Mouse (Mus musculus): ENCODE data around the gene Cmbl. TPM values are rescaled to one million over a fixed set of nuclear protein-coding genes. Genes with fewer than 3 reads are reported as not detected.
A peak's percentile ranks its signal among the peaks of the same experiment; 100 is the strongest.
"Not testable (repeated sequence)": the region's sequence is repeated elsewhere in the genome, so short reads cannot be mapped to it uniquely, and the experiment has no call there.

Cmbl gene
- polyA plus RNA-seq, 1 experiment from 2014 or later = 3.6 TPM

GRCm38 (mm10) chr15:31569325-31570022 is 4.3 kb downstream of the Cmbl start:
- no peak overlapping the region for H3K9ac ChIP-seq

GRCm38 (mm10) chr15:31570959-31571358 is 5.8 kb downstream of the Cmbl start:
- H3K4me2 ChIP-seq = no peak overlapping the region
- no peak overlapping the region for H3K4me3 ChIP-seq
- no peaks in the 10 kb centered on the region for H3K27me3 ChIP-seq (replicated peaks)
- H3K9ac ChIP-seq = no peak overlapping the region
- H3K27ac ChIP-seq = no peak overlapping the region
- WGBS (ENCODE audit: insufficient replicate concordance) = 60% methylated on average over 8 of the region's 8 CpGs
- no peaks in the 10 kb centered on the region for H3K9me3 ChIP-seq (replicated peaks)
- ATAC-seq = no peak
- H3K4me1 ChIP-seq = peaks cover 60% of the 10 kb centered on the region
- H3K36me3 ChIP-seq = no peaks in the 10 kb centered on the region

More at GRCm38 (mm10) chr15:31569325-31570022, 4.3 kb downstream of the Cmbl start:
- 60% methylated on average over 9 of the region's 9 CpGs for WGBS (ENCODE audit: insufficient replicate concordance)
- H3K4me1 ChIP-seq = peaks cover 55% of the 10 kb centered on the region
- ATAC-seq = no peak
- no peak overlapping the region for H3K4me2 ChIP-seq
- H3K4me3 ChIP-seq = no peak overlapping the region
- no peaks in the 10 kb centered on the region for H3K9me3 ChIP-seq (replicated peaks)
- H3K27ac ChIP-seq = no peak overlapping the region
- H3K36me3 ChIP-seq = no peaks in the 10 kb centered on the region
- no peaks in the 10 kb centered on the region for H3K27me3 ChIP-seq (replicated peaks)

- no peak overlapping the region for H3K4me3 ChIP-seq
- peaks cover 59% of the 10 kb centered on the region for H3K4me1 ChIP-seq
- H3K4me2 ChIP-seq = no peak overlapping the region
- H3K9me3 ChIP-seq (replicated peaks) = no peaks in the 10 kb centered on the region
- no peak overlapping the region for H3K27ac ChIP-seq
- no peaks in the 10 kb centered on the region for H3K36me3 ChIP-seq
- WGBS (ENCODE audit: insufficient replicate concordance) = 84% methylated on average over 16 of the region's 16 CpGs
- H3K9ac ChIP-seq = no peak overlapping the region
- ATAC-seq = no peak
- H3K27me3 ChIP-seq (replicated peaks) = no peaks in the 10 kb centered on the region
Observed at GRCm38 (mm10) chr15:31571906-31572722, 6.9 kb downstream of the Cmbl start.

- no peaks in the 10 kb centered on the region for H3K27me3 ChIP-seq (replicated peaks)
- no peak overlapping the region for H3K4me3 ChIP-seq
- H3K9me3 ChIP-seq (replicated peaks) = no peaks in the 10 kb centered on the region
- 20% methylated on average over 4 of the region's 4 CpGs for WGBS (ENCODE audit: insufficient replicate concordance)
- H3K36me3 ChIP-seq = no peaks in the 10 kb centered on the region
- H3K4me2 ChIP-seq = 0 out of 2 replicates have a peak overlapping the region, but pooled peaks have one; percentile 13
- peaks cover 52% of the 10 kb centered on the region for H3K4me1 ChIP-seq
- H3K9ac ChIP-seq = no peak overlapping the region
- 0 out of 2 replicates have a peak overlapping the region, but pooled peaks have one; percentile 1 for H3K27ac ChIP-seq
- peak; percentile 80 for ATAC-seq
Observed at GRCm38 (mm10) chr15:31573287-31573686, 8.1 kb downstream of the Cmbl start.

- Histone ChIP-seq H3K9ac (no peak overlapping the region), H3K4me2 (0 out of 2 replicates have a peak overlapping the region, but pooled peaks have one; percentile 13), H3K4me1 (peaks cover 51% of the 10 kb centered on the region), H3K36me3 (no peaks in the 10 kb centered on the region), H3K9me3 (replicated peaks) (no peaks in the 10 kb centered on the region), H3K27ac (peak overlapping the region; percentile 1; the same call in 1 of the 2 replicates), H3K27me3 (replicated peaks) (no peaks in the 10 kb centered on the region), H3K4me3 (no peak overlapping the region)
- ATAC-seq = peak; percentile 58
Observed at GRCm38 (mm10) chr15:31573692-31574091, 8.5 kb downstream of the Cmbl start.

DNA sequence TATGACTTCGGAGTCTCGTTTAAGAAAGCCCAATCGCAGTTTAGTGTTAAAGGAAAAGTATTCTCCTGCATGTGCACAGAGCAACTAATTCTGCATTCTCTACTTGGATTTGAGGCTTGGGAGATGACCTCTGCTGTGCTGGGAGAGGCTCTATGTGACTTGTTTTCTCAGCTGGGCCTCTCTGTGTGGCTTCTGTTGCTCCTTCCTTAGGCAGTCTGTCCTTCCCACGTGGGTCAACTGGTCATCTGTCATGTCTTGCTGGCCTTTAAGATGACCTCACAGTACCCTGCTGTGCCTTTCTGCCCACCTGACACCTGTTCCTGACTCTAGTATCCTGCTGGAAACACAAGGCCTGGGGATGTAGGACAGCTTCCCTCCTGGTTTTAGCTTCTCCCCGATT is 10.9 kb downstream of the Cmbl start:
- Histone ChIP-seq H3K36me3 (no peaks in the 10 kb centered on the region), H3K27ac (no peak overlapping the region), H3K4me1 (peaks cover 31% of the 10 kb centered on the region), H3K27me3 (replicated peaks) (no peaks in the 10 kb centered on the region), H3K9me3 (replicated peaks) (no peaks in the 10 kb centered on the region), H3K4me2 (no peak overlapping the region), H3K4me3 (no peak overlapping the region), H3K9ac (no peak overlapping the region)
- ATAC-seq = no peak
- 80% methylated on average over 5 of the region's 5 CpGs for WGBS (ENCODE audit: insufficient replicate concordance)

DNA sequence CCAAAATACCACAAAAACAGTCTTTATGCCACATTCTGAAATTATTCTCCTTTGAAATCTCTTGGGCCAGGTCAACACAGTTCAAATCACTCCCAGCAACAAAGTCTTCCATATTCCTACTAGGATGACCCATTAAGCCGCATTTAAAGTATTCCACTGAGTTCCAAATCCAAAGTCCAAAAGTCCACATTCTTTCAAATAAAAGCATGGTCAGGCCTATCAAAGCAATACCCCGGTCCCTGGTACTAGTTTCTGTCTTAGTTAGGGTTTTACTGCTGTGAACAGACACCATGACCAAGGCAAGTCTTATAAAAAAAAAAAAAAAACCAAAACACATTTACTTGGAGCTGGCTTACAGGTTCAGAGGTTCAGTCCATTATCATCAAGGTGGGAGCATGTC is 15.9 kb downstream of the Cmbl start:
- WGBS (ENCODE audit: insufficient replicate concordance) = 75% methylated on average over 2 of the region's 2 CpGs
- H3K9ac ChIP-seq; H3K27me3 ChIP-seq (replicated peaks); ATAC-seq; H3K9me3 ChIP-seq (replicated peaks); H3K4me3 ChIP-seq; H3K4me2 ChIP-seq; H3K27ac ChIP-seq; H3K36me3 ChIP-seq: not testable (repeated sequence)
- H3K4me1 ChIP-seq = peaks cover 13% of the 10 kb centered on the region

GRCm38 (mm10) chr15:31583304-31584085 is 18.3 kb downstream of the Cmbl start:
- Histone ChIP-seq H3K27me3 (replicated peaks) (no peaks in the 10 kb centered on the region), H3K27ac (no peak overlapping the region), H3K9ac (no peak overlapping the region), H3K9me3 (replicated peaks) (no peaks in the 10 kb centered on the region), H3K4me2 (no peak overlapping the region), H3K4me1 (peaks cover 31% of the 10 kb centered on the region), H3K4me3 (no peak overlapping the region), H3K36me3 (no peaks in the 10 kb centered on the region)
- 80% methylated on average over 13 of the region's 13 CpGs for WGBS (ENCODE audit: insufficient replicate concordance)
- no peak for ATAC-seq

GRCm38 (mm10) chr15:31585238-31585637 is 20.0 kb downstream of the Cmbl start:
- H3K36me3 ChIP-seq = peaks cover 15% of the 10 kb centered on the region
- H3K27ac ChIP-seq = no peak overlapping the region
- 54% methylated on average over 7 of the region's 7 CpGs for WGBS (ENCODE audit: insufficient replicate concordance)
- ATAC-seq = no peak
- H3K27me3 ChIP-seq (replicated peaks) = no peaks in the 10 kb centered on the region
- H3K4me2 ChIP-seq = no peak overlapping the region
- peaks cover 31% of the 10 kb centered on the region for H3K4me1 ChIP-seq
- H3K9ac ChIP-seq = no peak overlapping the region
- H3K9me3 ChIP-seq (replicated peaks) = no peaks in the 10 kb centered on the region
- H3K4me3 ChIP-seq = no peak overlapping the region

- no peak overlapping the region for H3K27ac ChIP-seq
- H3K36me3 ChIP-seq = peaks cover 23% of the 10 kb centered on the region
- H3K27me3 ChIP-seq (replicated peaks) = no peaks in the 10 kb centered on the region
- H3K4me1 ChIP-seq = peaks cover 31% of the 10 kb centered on the region
- no peak overlapping the region for H3K4me3 ChIP-seq
- ATAC-seq = no peak
- 55% methylated on average over 5 of the region's 5 CpGs for WGBS (ENCODE audit: insufficient replicate concordance)
- H3K4me2 ChIP-seq = peak overlapping the region; percentile 4; the same call in 1 of the 2 replicates
- no peak overlapping the region for H3K9ac ChIP-seq
- no peaks in the 10 kb centered on the region for H3K9me3 ChIP-seq (replicated peaks)
Observed at GRCm38 (mm10) chr15:31586088-31586487, 20.9 kb downstream of the Cmbl start.

DNA sequence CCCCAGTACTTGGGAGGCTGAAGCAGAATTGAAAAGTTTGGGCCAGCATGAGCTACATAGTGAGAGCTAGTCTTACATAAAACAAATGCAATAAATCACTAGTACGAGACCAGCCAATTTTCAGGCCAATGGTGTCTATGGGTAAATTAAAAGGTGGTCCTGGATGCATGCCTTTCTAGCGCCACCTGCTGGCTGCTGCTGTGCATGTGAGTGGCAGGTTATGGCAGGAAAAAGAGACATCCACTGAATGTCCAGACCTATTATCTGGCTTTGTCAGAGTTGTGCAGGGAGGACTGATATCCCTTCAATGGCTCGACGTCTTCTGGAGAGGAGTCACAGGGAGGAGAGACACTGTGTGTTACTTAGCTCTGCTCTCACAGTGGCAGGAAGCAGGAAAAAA is 21.3 kb downstream of the Cmbl start:
- peak overlapping the region; percentile 19; the same call in 1 of the 2 replicates for H3K4me2 ChIP-seq
- no peak overlapping the region for H3K9ac ChIP-seq
- ATAC-seq = peak; percentile 81
- peaks cover 28% of the 10 kb centered on the region for H3K36me3 ChIP-seq
- H3K4me1 ChIP-seq = peaks cover 31% of the 10 kb centered on the region
- H3K27ac ChIP-seq = 0 out of 2 replicates have a peak overlapping the region, but pooled peaks have one; percentile 17
- WGBS (ENCODE audit: insufficient replicate concordance) = 3% methylated on average over 4 of the region's 4 CpGs
- no peaks in the 10 kb centered on the region for H3K9me3 ChIP-seq (replicated peaks)
- H3K27me3 ChIP-seq (replicated peaks) = no peaks in the 10 kb centered on the region
- no peak overlapping the region for H3K4me3 ChIP-seq

All from liver, embryonic 12.5 days (tissue).